Mouse (Mus musculus) neural tube, embryonic 12.5 days (tissue): ENCODE results near the gene Mob2. TPM values are rescaled to one million over a fixed set of nuclear protein-coding genes. Genes with fewer than 3 reads are reported as not detected.

Source experiments
- ATAC-seq: fragments of 200-750 bp; cut with Nextera tagmentation; 2 replicates; pipeline ENCODE4 v1.8.0; 2017; ENCODE audit warnings: low read depth, mild to moderate bottlenecking, moderate TSS enrichment, moderate library complexity; ENCODE audit not compliant: low FRiP score
- H3K27ac ChIP-seq: fragments of 300-500 bp; sonication (generic); 2 replicates; pipeline ENCODE4 v1.5.1; 2016
- H3K27me3 ChIP-seq: fragments of 300-500 bp; sonication (generic); replicated peaks from 2 replicates; pipeline ENCODE4 v1.6.1; 2016; ENCODE audit warnings: mild to moderate bottlenecking
- H3K36me3 ChIP-seq: fragments of 300-500 bp; sonication (generic); 2 replicates; pipeline ENCODE4 v1.6.1; 2016; ENCODE audit warnings: mild to moderate bottlenecking
- H3K4me1 ChIP-seq: fragments of 300-500 bp; sonication (generic); 2 replicates; pipeline ENCODE4 v1.6.1; 2016
- H3K4me2 ChIP-seq: fragments of 300-500 bp; sonication (generic); replicated peaks from 2 replicates; pipeline ENCODE4 v1.6.1; 2016; ENCODE audit warnings: mild to moderate bottlenecking
- H3K4me3 ChIP-seq: fragments of 300-500 bp; sonication (generic); 2 replicates; pipeline ENCODE4 v1.5.1; 2016
- H3K9ac ChIP-seq: fragments of 300-500 bp; sonication (generic); 2 replicates; pipeline ENCODE4 v1.6.1; 2016; ENCODE audit warnings: mild to moderate bottlenecking
- H3K9me3 ChIP-seq: fragments of 300-500 bp; sonication (generic); 2 replicates; pipeline ENCODE4 v1.6.1; 2016; ENCODE audit warnings: mild to moderate bottlenecking
- WGBS: fragments of 180-500 bp; shearing (Covaris S2); methylation state at CpG from one replicate; pipeline ENCODE4 v1.1.7; 2016; 5-methylcytosine and 5-hydroxymethylcytosine counted together
- polyA plus RNA-seq: library from polyadenylated mRNA; unstranded; fragments of >200 nt; fragmentation: Nextera tagmentation; extraction: Ambion mirVana; gene quantifications from 2 replicates; pipeline ENCODE4 v1.2.1, GENCODE M21; 2016

The Mob2 gene
- polyA plus RNA-seq, 1 experiment from 2014 or later: 52.2 TPM

DNA sequence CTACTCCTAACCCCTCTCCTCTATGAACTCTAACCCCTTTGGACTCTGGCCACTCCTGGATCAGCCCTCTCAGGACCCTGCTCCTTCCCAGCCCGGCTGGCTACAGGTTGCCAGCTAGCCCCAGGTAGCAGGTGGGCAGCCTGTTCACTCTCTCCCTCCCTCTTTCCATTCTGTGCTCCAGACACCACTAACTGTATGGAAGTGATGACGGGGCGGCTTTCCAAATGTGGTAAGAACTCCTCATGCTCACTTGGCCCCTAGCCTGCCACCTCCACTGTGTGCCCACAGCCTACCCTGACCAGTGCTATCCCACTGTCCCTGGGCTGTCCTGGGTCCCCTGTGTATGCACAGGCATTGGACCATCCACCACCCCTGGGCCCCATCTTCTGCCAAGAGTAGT is 60.2 kb downstream of the Mob2 start:
- no peaks in the 10 kb centered on the region for H3K4me1 ChIP-seq
- 95% methylated on average over 3 of the region's 3 CpGs for WGBS
- no peak overlapping the region for H3K9ac ChIP-seq
- no peaks in the 10 kb centered on the region for H3K27me3 ChIP-seq
- H3K9me3 ChIP-seq: no peaks in the 10 kb centered on the region
- peaks cover 90% of the 10 kb centered on the region for H3K36me3 ChIP-seq
- H3K27ac ChIP-seq: no peak overlapping the region
- no peak for ATAC-seq
- H3K4me3 ChIP-seq: no peak overlapping the region
- no peak overlapping the region for H3K4me2 ChIP-seq

DNA sequence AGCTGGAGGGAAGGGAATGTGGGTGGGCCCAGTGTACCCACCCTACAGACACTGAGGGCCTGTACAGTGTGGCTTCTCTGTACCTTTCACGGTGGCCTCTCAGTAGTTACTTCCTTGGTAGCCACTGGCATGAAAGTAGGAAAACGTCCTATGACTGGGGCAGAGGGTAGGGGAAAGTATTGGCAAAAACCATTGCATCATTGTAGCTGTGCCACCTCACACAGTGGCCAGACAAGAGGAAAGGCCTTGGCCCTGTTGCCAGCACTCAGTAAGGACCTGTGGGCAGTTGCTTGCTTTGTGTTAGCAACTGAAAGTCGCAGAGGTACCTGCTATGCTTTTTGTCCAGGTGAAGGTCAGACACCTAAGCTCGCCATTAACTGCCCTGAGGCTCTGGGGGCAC is 66.7 kb downstream of the Mob2 start:
- H3K4me1 ChIP-seq: no peaks in the 10 kb centered on the region
- H3K4me2 ChIP-seq: no peak overlapping the region
- 94% methylated on average over 4 of the region's 4 CpGs for WGBS
- H3K9me3 ChIP-seq: no peaks in the 10 kb centered on the region
- no peaks in the 10 kb centered on the region for H3K27me3 ChIP-seq
- H3K36me3 ChIP-seq: peaks cover 100% of the 10 kb centered on the region
- no peak overlapping the region for H3K27ac ChIP-seq
- no peak overlapping the region for H3K4me3 ChIP-seq
- H3K9ac ChIP-seq: no peak overlapping the region
- ATAC-seq: no peak

- Histone ChIP-seq H3K9ac (no peak overlapping the region), H3K4me3 (no peak overlapping the region), H3K36me3 (peaks cover 100% of the 10 kb centered on the region), H3K27me3 (no peaks in the 10 kb centered on the region), H3K9me3 (no peaks in the 10 kb centered on the region), H3K4me1 (no peaks in the 10 kb centered on the region), H3K27ac (no peak overlapping the region), H3K4me2 (no peak overlapping the region)
- no peak for ATAC-seq
- 85% methylated on average over 2 of the region's 2 CpGs for WGBS
These were observed 69.7 kb downstream of the Mob2 start for GRCm38 (mm10) chr7:141991183-141991582.

GRCm38 (mm10) chr7:141988314-141988806 is 72.5 kb downstream of the Mob2 start:
- no peaks in the 10 kb centered on the region for H3K27me3 ChIP-seq
- WGBS: 92% methylated on average over 7 of the region's 7 CpGs
- H3K4me2 ChIP-seq: no peak overlapping the region
- no peaks in the 10 kb centered on the region for H3K4me1 ChIP-seq
- no peak overlapping the region for H3K27ac ChIP-seq
- no peak for ATAC-seq
- H3K4me3 ChIP-seq: no peak overlapping the region
- H3K9me3 ChIP-seq: no peaks in the 10 kb centered on the region
- H3K9ac ChIP-seq: no peak overlapping the region
- peaks cover 100% of the 10 kb centered on the region for H3K36me3 ChIP-seq

GRCm38 (mm10) chr7:141981237-141981636 is 79.6 kb downstream of the Mob2 start:
- Histone ChIP-seq H3K9ac (no peak overlapping the region), H3K36me3 (peaks cover 40% of the 10 kb centered on the region), H3K27me3 (no peaks in the 10 kb centered on the region), H3K9me3 (no peaks in the 10 kb centered on the region), H3K27ac (no peak overlapping the region), H3K4me2 (no peak overlapping the region), H3K4me1 (no peaks in the 10 kb centered on the region), H3K4me3 (no peak overlapping the region)
- ATAC-seq: no peak
- 92% methylated on average over 7 of the region's 7 CpGs for WGBS

GRCm38 (mm10) chr7:141979247-141979646 is 81.6 kb downstream of the Mob2 start:
- no peak overlapping the region for H3K4me3 ChIP-seq
- H3K9me3 ChIP-seq: no peaks in the 10 kb centered on the region
- no peak for ATAC-seq
- H3K27me3 ChIP-seq: no peaks in the 10 kb centered on the region
- H3K9ac ChIP-seq: no peak overlapping the region
- H3K36me3 ChIP-seq: peaks cover 20% of the 10 kb centered on the region
- H3K4me2 ChIP-seq: no peak overlapping the region
- no peak overlapping the region for H3K27ac ChIP-seq
- 96% methylated on average over 4 of the region's 4 CpGs for WGBS
- no peaks in the 10 kb centered on the region for H3K4me1 ChIP-seq

DNA sequence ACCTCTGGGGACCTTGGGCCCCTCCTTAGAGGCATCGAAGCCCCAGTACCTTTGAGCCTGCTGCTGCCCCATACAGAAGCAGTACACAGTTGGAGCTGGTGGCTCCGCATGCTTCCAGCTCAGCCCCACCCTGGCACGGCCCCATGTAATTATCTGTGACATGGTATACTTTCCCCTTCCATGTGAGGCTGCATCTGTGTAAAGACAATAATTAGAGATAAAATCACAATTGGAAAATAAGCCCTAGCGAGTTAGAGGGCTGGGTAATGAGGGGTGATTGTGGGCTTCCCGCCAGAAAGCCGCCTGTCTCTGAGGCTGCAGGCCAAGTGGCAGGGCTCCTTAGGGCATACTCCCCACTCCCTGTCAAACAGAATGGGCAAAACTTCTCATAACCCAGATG is 82.9 kb downstream of the Mob2 start:
- no peaks in the 10 kb centered on the region for H3K9me3 ChIP-seq
- H3K27ac ChIP-seq: no peak overlapping the region
- 0 out of 2 replicates have a peak, but pooled peaks cover 3% of the 10 kb centered on the region for H3K4me1 ChIP-seq
- no peak overlapping the region for H3K4me2 ChIP-seq
- H3K36me3 ChIP-seq: peaks cover 7% of the 10 kb centered on the region; the same call in 1 of the 2 replicates
- no peak overlapping the region for H3K9ac ChIP-seq
- WGBS: 81% methylated on average over 6 of the region's 6 CpGs
- H3K27me3 ChIP-seq: no peaks in the 10 kb centered on the region
- H3K4me3 ChIP-seq: no peak overlapping the region
- ATAC-seq: no peak

- no peak overlapping the region for H3K4me2 ChIP-seq
- H3K27ac ChIP-seq: no peak overlapping the region
- no peak overlapping the region for H3K4me3 ChIP-seq
- H3K27me3 ChIP-seq: no peaks in the 10 kb centered on the region
- no peaks in the 10 kb centered on the region for H3K36me3 ChIP-seq
- WGBS: 43% methylated on average over 7 of the region's 7 CpGs
- H3K9ac ChIP-seq: no peak overlapping the region
- H3K9me3 ChIP-seq: no peaks in the 10 kb centered on the region
- no peak for ATAC-seq
- H3K4me1 ChIP-seq: peaks cover 28% of the 10 kb centered on the region
These were observed 87.8 kb downstream of the Mob2 start for GRCm38 (mm10) chr7:141972831-141973619.

DNA sequence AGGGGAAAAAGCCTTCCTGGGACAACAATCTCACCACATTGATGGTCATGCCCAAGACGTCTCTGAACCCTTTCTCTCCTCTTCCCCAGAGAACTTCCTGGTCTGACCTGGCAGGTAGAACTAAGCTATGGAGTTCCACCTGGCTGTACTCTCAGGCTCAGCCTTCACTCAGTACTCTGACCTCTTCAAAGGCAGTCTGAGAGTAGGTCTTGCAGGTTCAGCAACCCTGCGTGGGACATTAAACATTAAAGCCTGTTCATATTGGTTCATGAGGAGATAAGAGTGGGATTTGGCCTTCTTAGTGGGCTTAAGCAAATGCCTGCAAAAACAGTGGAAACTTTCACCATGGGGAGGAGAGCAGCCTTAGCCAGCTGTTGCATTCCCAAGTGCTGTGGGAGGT is 94.6 kb downstream of the Mob2 start:
- H3K4me1 ChIP-seq: peaks cover 60% of the 10 kb centered on the region
- no peak overlapping the region for H3K9ac ChIP-seq
- no peaks in the 10 kb centered on the region for H3K36me3 ChIP-seq
- no peaks in the 10 kb centered on the region for H3K27me3 ChIP-seq
- H3K27ac ChIP-seq: no peak overlapping the region
- no peaks in the 10 kb centered on the region for H3K9me3 ChIP-seq
- ATAC-seq: no peak
- H3K4me3 ChIP-seq: no peak overlapping the region
- H3K4me2 ChIP-seq: no peak overlapping the region
- 85% methylated on average over 2 of the region's 2 CpGs for WGBS

DNA sequence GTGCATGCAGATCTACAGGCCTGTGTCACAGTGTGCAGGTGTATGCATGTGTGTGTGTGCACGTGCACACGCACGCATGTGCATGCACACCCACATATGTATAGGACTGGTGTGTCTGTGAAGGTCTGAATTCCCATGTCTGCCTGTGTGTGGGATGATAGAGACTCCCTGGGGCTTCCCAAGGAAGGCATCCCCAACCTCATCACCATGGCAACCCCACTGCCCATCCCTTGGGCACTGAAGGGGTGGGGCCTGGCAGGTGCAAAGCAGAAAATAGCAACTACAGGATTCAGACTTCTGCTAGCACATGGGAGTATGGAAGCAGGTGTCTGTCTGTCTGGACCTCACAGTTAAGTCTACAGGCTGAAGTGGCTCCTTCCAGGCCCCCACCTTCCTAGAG is 98.3 kb downstream of the Mob2 start:
- no peak overlapping the region for H3K27ac ChIP-seq
- H3K36me3 ChIP-seq: no peaks in the 10 kb centered on the region
- peaks cover 70% of the 10 kb centered on the region for H3K4me1 ChIP-seq
- peak; percentile 46 for ATAC-seq
- H3K4me3 ChIP-seq: no peak overlapping the region
- no peaks in the 10 kb centered on the region for H3K27me3 ChIP-seq
- H3K9me3 ChIP-seq: no peaks in the 10 kb centered on the region
- no peak overlapping the region for H3K9ac ChIP-seq
- 95% methylated on average over 3 of the region's 3 CpGs for WGBS
- H3K4me2 ChIP-seq: 0 out of 2 replicates have a peak overlapping the region, but pooled peaks have one; percentile 2

DNA sequence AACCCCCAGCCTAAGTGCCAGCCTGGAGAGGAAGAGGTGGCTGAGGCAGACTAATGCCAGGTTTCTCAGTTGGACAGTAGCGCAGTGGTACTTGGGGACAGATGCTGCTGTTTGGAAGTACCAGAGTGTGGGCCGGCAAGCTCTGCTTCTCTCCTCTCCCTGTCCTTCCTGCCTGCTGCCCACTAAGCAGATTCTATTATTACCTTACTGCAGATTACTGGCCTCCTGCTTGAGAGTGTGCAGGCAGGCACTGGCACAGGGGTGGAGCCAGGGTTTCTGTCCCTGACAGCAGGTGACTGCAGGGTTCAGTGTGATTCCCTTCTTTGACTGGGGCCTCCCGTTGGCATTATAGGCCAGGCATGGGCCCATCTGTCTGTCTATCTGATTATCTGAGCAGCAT is 99.4 kb downstream of the Mob2 start:
- Histone ChIP-seq H3K9ac (0 out of 2 replicates have a peak overlapping the region, but pooled peaks have one; percentile 23), H3K27me3 (no peaks in the 10 kb centered on the region), H3K27ac (no peak overlapping the region), H3K36me3 (no peaks in the 10 kb centered on the region), H3K4me3 (no peak overlapping the region), H3K9me3 (no peaks in the 10 kb centered on the region), H3K4me1 (peaks cover 78% of the 10 kb centered on the region), H3K4me2 (no peak overlapping the region)
- WGBS: 79% methylated on average over 3 of the region's 3 CpGs
- no peak for ATAC-seq

DNA sequence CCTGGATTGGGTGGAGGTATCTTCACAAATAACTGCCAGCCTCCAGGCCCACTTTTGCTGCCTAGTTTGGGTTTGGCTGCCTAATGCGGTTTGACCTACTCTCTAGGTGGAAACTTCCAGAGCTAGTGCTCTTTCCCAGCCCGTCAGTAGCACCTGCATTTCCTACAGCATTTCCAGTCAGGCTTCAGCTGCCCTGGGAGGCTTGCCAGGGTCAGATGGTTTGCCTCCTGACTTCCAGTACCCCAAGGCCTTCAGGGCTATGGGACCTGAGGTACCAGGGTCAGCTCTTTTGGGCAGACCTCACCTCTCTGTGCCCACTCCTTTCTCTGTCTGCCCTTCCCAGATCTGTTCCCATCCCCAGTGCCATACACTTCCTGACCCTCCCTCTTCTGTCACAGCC is 99.9 kb downstream of the Mob2 start:
- no peak overlapping the region for H3K4me3 ChIP-seq
- peaks cover 84% of the 10 kb centered on the region for H3K4me1 ChIP-seq
- 90% methylated on average over 2 of the region's 2 CpGs for WGBS
- H3K36me3 ChIP-seq: no peaks in the 10 kb centered on the region
- no peaks in the 10 kb centered on the region for H3K9me3 ChIP-seq
- H3K27me3 ChIP-seq: no peaks in the 10 kb centered on the region
- no peak overlapping the region for H3K27ac ChIP-seq
- no peak for ATAC-seq
- H3K9ac ChIP-seq: no peak overlapping the region
- H3K4me2 ChIP-seq: no peak overlapping the region

DNA sequence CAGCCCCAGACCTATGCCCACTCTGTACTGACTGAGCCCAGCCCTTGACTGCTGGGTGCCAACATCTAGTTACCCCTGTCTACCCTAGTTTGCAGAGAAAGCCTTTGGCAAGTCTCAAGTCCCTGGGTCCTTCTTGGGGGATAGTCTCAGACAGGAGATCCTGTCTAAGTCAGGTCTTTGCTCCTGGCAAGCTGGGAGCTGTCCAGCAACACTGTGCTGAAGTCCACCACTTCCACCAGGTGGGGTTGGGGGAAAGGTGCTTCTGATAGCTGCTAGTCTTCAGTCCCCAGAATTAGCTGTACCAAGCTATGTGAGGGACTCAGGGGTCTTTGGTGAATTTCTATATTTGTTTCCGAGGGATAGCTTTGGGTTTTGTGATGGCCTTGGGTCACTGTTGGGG is 101.7 kb downstream of the Mob2 start:
- Histone ChIP-seq H3K27ac (no peak overlapping the region), H3K4me3 (no peak overlapping the region), H3K36me3 (no peaks in the 10 kb centered on the region), H3K27me3 (no peaks in the 10 kb centered on the region), H3K9ac (no peak overlapping the region), H3K4me2 (no peak overlapping the region), H3K4me1 (peaks cover 92% of the 10 kb centered on the region), H3K9me3 (no peaks in the 10 kb centered on the region)
- WGBS: 84% methylated on average over 1 of the region's 1 CpGs
- ATAC-seq: no peak
